Mouse (Mus musculus) limb, embryonic 14.5 days (tissue): ENCODE measurements around the gene Copz2. TPM values are rescaled to one million over a fixed set of nuclear protein-coding genes. Genes with fewer than 3 reads are reported as not detected.

Experiments
- ATAC-seq: fragments of 200-750 bp; cut with Nextera tagmentation; 2 replicates; pipeline ENCODE4 v1.8.0; 2017; ENCODE audit warnings: low read depth, moderate number of reproducible peaks, moderate TSS enrichment; ENCODE audit not compliant: low FRiP score
- DNase-seq: peaks from one replicate; pipeline ENCODE4 v3.0.0-alpha.2; 2015; ENCODE audit warnings: low spot score
- H3K27ac ChIP-seq: fragments of 300-500 bp; sonication (generic); replicated peaks from 2 replicates; pipeline ENCODE4 v1.5.1; 2014; ENCODE audit warnings: low read depth, mild to moderate bottlenecking, low read length, moderate library complexity, mixed read lengths
- H3K27me3 ChIP-seq: fragments of 300-500 bp; sonication (generic); 2 replicates; pipeline ENCODE4 v1.6.1; 2014; ENCODE audit warnings: low read length, mixed read lengths; ENCODE audit not compliant: control insufficient read depth, insufficient read depth
- H3K36me3 ChIP-seq: fragments of 300-500 bp; sonication (generic); 2 replicates; pipeline ENCODE4 v1.6.1; 2014; ENCODE audit warnings: mild to moderate bottlenecking, low read length, moderate library complexity, mixed read lengths; ENCODE audit not compliant: control insufficient read depth, insufficient read depth
- H3K4me1 ChIP-seq: fragments of 300-500 bp; sonication (generic); 2 replicates; pipeline ENCODE4 v1.6.1; 2014; ENCODE audit warnings: antibody characterized with exemption, low read length, mixed read lengths; ENCODE audit not compliant: control insufficient read depth, insufficient read depth
- H3K4me2 ChIP-seq: fragments of 300-500 bp; sonication (generic); replicated peaks from 2 replicates; pipeline ENCODE4 v1.6.1; 2014; ENCODE audit warnings: low read depth, mild to moderate bottlenecking, low read length, moderate library complexity; ENCODE audit not compliant: severe bottlenecking
- H3K4me3 ChIP-seq: fragments of 300-500 bp; sonication (generic); replicated peaks from 2 replicates; pipeline ENCODE4 v1.5.1; 2014; ENCODE audit warnings: low read length
- H3K9ac ChIP-seq: fragments of 300-500 bp; sonication (generic); 2 replicates; pipeline ENCODE4 v1.6.1; 2014; ENCODE audit warnings: mild to moderate bottlenecking, low read depth, low read length, moderate library complexity; ENCODE audit not compliant: severe bottlenecking
- H3K9me3 ChIP-seq: fragments of 300-500 bp; sonication (generic); 2 replicates; pipeline ENCODE4 v1.6.1; 2016; ENCODE audit warnings: low read length; ENCODE audit not compliant: control insufficient read depth
- POLR2A ChIP-seq: fragments of 200-500 bp; IDR thresholded peaks from 2 replicates; pipeline ENCODE4 v1.8.0; 2012; ENCODE audit warnings: inconsistent platforms, mild to moderate bottlenecking, moderate library complexity, borderline replicate concordance; ENCODE audit not compliant: insufficient read depth, insufficient read length; ENCODE audit errors: extremely low read depth
- WGBS: fragments of 180-500 bp; shearing (Covaris S2); extraction: QIAGEN DNeasy Blood & Tissue Kit; methylation state at CpG from one replicate; pipeline ENCODE4 v1.1.7; 2014; 5-methylcytosine and 5-hydroxymethylcytosine counted together
- polyA plus RNA-seq, 2 experiments: library from polyadenylated mRNA; depleted of rRNA in 1 of 2; stranded (reverse) in 1 of 2; unstranded in 1 of 2; fragments of >200 nt; fragmentation: Nextera tagmentation in 1 of 2; extraction: Ambion mirVana in 1 of 2; gene quantifications; 2 replicates each; pipeline versions ENCODE4 v1.2.1 to v1.2.3; 2012 to 2014

Gene Copz2
- polyA plus RNA-seq, 2 experiments: 141 to 210 TPM

GRCm38 (mm10) chr11:96895886-96896285 is 46.2 kb downstream of the Copz2 start:
- Histone ChIP-seq H3K9me3 (no peaks in the 10 kb centered on the region), H3K27ac (no peak overlapping the region), H3K4me3 (no peak overlapping the region), H3K4me2 (no peak overlapping the region), H3K9ac (no peak overlapping the region), H3K36me3 (no peaks in the 10 kb centered on the region), H3K4me1 (no peaks in the 10 kb centered on the region), H3K27me3 (no peaks in the 10 kb centered on the region)
- WGBS: 84% methylated on average over 4 of the region's 4 CpGs
- no peak for DNase-seq
- ATAC-seq: no peak
- no peak for TF ChIP-seq POLR2A

GRCm38 (mm10) chr11:96899449-96900306 is 50.0 kb downstream of the Copz2 start:
- no peak overlapping the region for H3K9ac ChIP-seq
- H3K4me1 ChIP-seq: peaks cover 4% of the 10 kb centered on the region
- H3K9me3 ChIP-seq: no peaks in the 10 kb centered on the region
- TF ChIP-seq POLR2A: no peak
- ATAC-seq: no peak
- H3K27ac ChIP-seq: no peak overlapping the region
- WGBS: 43% methylated on average over 13 of the region's 13 CpGs
- H3K4me3 ChIP-seq: no peak overlapping the region
- H3K27me3 ChIP-seq: no peaks in the 10 kb centered on the region
- no peak for DNase-seq
- no peak overlapping the region for H3K4me2 ChIP-seq
- no peaks in the 10 kb centered on the region for H3K36me3 ChIP-seq

GRCm38 (mm10) chr11:96901332-96901731 is 51.7 kb downstream of the Copz2 start:
- WGBS: 46% methylated on average over 9 of the region's 9 CpGs
- no peaks in the 10 kb centered on the region for H3K27me3 ChIP-seq
- peaks cover 4% of the 10 kb centered on the region for H3K4me1 ChIP-seq

GRCm38 (mm10) chr11:96902639-96903635 is 53.3 kb downstream of the Copz2 start:
- 24% methylated on average over 16 of the region's 16 CpGs for WGBS
- Histone ChIP-seq H3K9me3 (no peaks in the 10 kb centered on the region), H3K36me3 (peaks cover 9% of the 10 kb centered on the region), H3K4me2 (no peak overlapping the region), H3K27ac (no peak overlapping the region), H3K4me1 (peaks cover 4% of the 10 kb centered on the region), H3K4me3 (no peak overlapping the region), H3K27me3 (no peaks in the 10 kb centered on the region), H3K9ac (no peak overlapping the region)
- no peak for DNase-seq
- no peak for ATAC-seq
- TF ChIP-seq POLR2A: no peak

More at GRCm38 (mm10) chr11:96901332-96901731, 51.7 kb downstream of the Copz2 start:
- Histone ChIP-seq H3K9ac (no peak overlapping the region), H3K4me3 (no peak overlapping the region), H3K9me3 (no peaks in the 10 kb centered on the region), H3K27ac (no peak overlapping the region), H3K36me3 (no peaks in the 10 kb centered on the region), H3K4me2 (no peak overlapping the region)
- TF ChIP-seq POLR2A: no peak
- no peak for DNase-seq
- no peak for ATAC-seq

- peaks cover 36% of the 10 kb centered on the region for H3K36me3 ChIP-seq
- peaks cover 4% of the 10 kb centered on the region for H3K4me1 ChIP-seq
- H3K4me3 ChIP-seq: no peak overlapping the region
- no peak for TF ChIP-seq POLR2A
- no peaks in the 10 kb centered on the region for H3K27me3 ChIP-seq
- no peak overlapping the region for H3K9ac ChIP-seq
- 58% methylated on average over 15 of the region's 15 CpGs for WGBS
- H3K4me2 ChIP-seq: no peak overlapping the region
- DNase-seq (peak; percentile 25), ATAC-seq (no peak)
- H3K9me3 ChIP-seq: no peaks in the 10 kb centered on the region
- no peak overlapping the region for H3K27ac ChIP-seq
Observed at GRCm38 (mm10) chr11:96906431-96907161, 56.9 kb downstream of the Copz2 start.
